Mouse (Mus musculus): ENCODE measurements at regions not wholly inside any gene's neighbourhood (a gene's known extent, or its start where the extent isn't known, plus 50 kb on each side); places are given as distances from the start of the nearest gene placed in this dataset.

DNA sequence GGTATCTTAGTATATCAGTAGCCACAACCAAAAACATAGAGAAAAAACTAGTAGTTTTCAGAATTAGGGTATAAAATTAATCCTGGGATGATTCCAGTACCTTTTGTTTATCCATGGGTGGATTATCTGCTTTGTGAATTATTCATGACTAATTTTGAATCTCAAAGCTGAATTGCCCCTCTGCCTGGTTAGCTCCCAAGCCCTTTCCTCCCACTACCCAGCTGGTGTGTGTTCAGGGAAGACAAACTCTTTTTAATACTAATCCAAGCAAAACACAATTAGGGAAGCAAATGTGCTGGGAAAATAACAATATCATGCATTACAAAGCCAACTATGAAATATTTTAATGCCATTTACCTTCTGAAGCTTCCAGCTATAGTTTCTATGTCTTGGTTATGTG is 347.4 kb downstream of the Gm43517 start:
- no peak for DNase-seq (ENCODE audit: low spot score)

DNA sequence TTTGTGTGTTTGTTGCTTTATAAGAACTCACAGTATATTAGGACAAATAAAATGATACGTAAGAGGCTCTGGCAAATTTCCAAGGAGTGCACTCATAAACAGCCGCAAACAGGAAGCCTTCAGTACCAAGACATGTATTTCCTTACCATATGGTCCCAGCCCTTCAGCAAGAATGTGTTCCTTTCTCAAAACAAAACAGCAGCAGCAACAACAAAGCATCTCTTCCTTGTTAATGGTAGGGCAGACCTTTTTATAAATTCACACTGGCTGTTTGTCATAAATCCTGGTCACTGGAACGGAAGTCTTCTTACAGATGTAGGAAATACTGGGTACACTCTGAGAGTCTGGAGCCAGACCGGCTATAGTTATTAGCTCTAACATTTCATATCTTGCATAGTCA is 352.1 kb downstream of the Gm43517 start:
- DNase-seq (ENCODE audit: low spot score) = no peak

- DNase-seq (ENCODE audit: low spot score) = no peak
Measured at GRCm38 (mm10) chr12:49739960-49740740, 355.2 kb downstream of the Gm43517 start.

- no peak for DNase-seq (ENCODE audit: low spot score)
Measured at GRCm38 (mm10) chr12:49743402-49743801, 358.4 kb downstream of the Gm43517 start.

DNA sequence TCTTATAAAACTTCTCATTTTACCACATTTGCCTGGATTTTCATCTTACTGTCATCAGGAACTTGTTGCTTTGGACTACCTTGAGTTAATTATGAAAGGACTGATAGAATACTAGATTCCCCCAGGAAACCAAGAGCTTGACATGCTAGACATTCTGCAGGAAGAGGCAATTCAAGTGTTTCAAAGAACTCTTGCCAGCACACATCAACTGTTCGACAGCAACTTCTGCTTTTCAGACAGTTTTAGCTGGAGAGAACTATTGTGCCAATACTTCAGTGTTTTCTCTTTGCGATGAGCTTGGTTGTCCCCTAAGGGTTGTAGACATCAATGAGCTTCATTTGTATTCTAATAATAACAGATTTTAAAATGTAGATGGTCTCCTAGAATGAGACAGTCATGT is 362.1 kb downstream of the Gm43517 start:
- no peak for DNase-seq (ENCODE audit: low spot score)

GRCm38 (mm10) chr12:49758391-49758790 is 373.4 kb downstream of the Gm43517 start:
- peak; percentile 2 for DNase-seq (ENCODE audit: low spot score)

DNA sequence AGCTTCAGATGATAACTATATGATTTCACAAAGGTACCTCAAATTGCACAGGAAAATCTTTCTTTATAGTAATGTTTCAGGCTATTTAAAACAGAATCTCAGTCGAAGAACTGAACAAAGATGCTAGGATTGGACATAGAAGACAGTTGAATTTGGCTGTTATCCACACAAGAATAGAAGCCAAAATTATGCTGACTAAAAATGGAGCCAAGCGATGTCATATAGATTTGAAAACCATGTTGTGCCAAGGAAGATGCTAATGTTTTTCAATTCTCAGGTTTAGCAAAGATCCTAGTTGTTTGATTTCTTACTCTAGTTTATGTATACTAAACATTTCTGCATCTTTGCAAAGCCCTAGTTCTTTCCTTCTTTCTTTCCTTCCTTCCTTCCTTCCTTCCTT is 379.6 kb downstream of the Gm43517 start:
- DNase-seq (ENCODE audit: low spot score) = no peak

DNA sequence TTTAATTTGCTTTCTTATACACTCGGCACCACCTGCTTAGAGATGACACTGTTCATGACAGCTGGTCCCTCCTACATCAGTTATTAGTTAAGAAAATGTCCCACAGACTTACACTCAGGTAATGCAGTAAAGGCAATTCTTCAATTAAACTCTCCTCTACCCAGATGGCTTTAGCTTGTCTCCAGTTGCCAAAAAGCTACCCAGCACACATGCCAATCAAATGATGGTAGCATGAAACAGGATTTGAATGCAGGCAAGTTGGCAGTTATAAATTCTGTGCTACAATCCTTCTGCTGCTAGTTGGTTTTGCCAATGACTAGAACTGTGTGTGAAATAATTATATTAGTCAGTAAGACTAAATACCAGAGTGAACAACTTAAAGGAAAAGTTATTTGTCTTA is 423.4 kb downstream of the Gm43517 start:
- DNase-seq (ENCODE audit: low spot score) = no peak

GRCm38 (mm10) chr12:49814653-49815052 is 429.7 kb downstream of the Gm43517 start:
- no peak for DNase-seq (ENCODE audit: low spot score)

DNA sequence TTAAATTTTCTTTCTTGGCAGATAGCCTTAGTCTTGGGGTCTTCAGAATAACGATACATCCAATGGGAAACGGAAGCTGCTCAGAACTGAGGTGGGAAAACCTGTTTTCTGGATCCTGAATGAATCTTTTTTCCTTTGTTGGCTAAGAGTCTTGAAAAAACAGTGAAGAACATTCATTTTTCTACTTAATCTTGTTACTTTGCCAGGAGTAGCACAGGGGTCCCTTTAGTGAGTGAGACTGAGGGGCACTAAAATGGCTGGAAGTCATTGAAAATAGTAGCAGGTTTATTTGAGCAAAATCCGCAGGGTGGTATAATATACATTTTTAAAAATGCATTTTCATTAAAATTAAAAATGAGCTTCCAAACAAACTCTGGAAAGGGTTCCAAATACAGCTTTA is 442.8 kb downstream of the Gm43517 start:
- no peak for DNase-seq (ENCODE audit: low spot score)

GRCm38 (mm10) chr12:49828553-49828952 is 443.6 kb downstream of the Gm43517 start:
- no peak for DNase-seq (ENCODE audit: low spot score)

DNA sequence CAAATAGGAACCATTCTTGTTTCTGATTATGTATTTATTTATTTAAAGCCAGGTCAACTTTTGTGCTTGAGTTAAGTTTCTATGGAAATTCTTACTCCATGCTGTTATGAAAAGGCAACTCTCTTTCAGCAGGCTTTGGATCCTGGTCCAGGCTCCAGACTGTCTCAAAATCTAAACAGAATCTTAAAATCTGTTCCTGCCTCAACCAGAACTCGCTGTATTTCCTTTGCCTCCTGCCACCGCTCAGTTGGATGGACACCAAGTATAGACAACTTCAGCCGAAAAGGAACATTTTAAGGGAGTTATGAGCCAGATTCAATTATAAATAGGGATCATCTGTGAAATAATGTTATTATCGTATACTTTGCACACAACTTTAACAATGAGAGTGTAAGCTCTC is 445.7 kb downstream of the Gm43517 start:
- DNase-seq (ENCODE audit: low spot score) = no peak

DNA sequence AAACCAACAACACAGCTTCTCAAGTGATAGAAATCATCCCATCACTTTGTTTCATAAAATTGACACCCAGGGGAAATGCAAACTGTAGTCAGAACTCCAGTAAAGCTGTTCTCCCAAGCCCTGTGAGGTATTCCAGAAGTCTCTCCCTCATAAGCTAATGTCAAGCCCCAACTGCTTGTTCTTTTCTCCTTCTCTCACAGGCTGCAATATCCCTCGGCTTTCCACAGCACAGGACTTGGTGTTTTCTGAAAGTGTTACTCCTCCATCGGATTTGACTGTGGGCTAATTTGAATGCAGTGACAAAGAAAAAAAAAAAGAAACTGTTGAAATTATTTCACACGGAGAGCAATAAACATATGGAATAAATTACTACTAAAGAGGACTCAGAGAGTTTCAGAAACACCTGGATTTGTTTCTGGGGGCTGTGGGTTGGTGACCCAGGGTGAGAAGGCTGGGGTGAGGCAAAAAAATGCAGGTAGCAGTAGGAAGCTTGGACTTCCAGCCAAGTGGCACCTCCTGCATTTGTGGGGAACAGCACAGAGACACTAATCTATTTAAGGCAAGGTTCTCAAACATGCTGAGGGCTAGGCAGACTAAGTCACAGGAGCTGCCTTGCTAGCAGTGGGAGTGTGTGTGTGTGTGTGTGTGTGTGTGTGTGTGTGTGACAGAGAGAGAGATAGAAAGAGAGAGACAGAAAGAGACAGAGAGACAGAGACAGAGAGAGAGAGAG is 447.3 kb downstream of the Gm43517 start:
- no peak for DNase-seq (ENCODE audit: low spot score)

DNA sequence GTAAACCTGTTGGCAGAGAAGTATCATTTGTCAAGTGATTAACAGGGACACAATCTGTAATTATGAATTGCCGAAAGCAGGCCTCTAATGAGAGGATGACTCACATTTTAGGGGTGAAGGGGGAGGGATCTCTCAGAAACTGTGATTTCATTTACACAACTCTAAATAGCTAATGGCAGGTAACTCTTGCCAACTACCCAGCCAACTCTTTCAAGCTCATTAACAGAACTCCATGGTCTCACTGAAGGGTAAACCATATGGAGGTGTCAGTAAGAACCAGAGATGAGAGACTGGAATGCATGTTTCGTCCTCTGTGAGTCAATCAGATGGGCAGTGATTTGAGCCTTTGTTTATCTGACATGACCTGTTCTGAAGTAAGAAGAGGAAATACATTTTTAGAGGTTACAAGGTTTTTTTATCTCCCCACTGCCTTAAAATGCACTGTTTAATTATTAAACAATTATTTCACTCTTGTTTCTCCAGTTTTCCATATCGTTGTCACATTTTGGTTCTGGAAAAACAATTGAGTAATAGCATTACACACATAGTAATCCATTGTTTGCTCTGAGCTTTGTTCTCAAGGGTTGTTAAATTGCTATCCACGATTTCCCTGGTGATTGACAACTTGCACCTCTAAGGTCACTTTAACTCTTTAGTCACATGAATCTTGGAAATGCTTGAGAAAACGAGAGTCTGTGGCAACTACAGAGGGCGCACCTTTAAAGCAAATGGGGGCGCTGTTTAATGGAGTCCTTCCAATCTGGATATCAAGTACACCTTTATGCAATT is 451.5 kb downstream of the Gm43517 start:
- DNase-seq (ENCODE audit: low spot score) = no peak

DNA sequence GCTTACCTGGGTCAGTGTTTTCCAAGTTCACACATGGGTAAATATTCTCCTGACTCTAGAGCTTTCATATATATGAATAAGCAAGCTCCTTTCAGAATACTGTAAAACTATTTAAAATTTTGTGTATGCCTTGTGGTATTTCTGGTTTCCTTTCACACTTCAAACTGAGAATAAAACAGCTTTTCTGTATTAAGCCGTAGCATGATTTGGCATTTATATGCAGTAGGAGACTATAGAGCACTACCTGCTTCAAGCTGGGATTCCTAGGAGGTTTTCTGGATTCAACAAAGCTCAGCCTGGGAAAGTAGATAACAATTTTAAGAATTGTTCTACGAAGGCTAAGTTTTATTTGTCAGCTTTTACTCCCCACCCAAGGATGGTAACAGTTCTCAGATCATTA is 500.5 kb downstream of the Gm43517 start:
- no peak for DNase-seq (ENCODE audit: low spot score)

GRCm38 (mm10) chr12:49887246-49887645 is 502.3 kb downstream of the Gm43517 start:
- peak; percentile 15 for DNase-seq (ENCODE audit: low spot score)

DNA sequence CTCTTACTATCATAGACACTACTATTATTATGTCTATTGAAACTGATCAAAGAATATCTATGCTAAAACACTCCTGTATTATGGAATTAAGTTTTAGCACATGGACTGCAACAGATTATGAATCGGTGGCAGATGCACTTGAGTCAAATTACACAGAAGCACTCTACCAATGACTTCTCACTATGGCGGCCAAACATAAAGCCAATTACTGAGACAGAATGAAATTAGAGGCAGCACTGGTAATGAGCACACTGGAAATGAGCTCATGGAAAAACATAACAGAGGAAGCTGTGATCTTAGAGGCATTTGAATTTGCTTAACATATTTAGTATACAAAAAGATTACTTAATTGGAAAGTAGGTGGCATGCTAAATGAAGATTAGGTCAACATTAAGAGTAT is 512.8 kb downstream of the Gm43517 start:
- DNase-seq (ENCODE audit: low spot score) = no peak

GRCm38 (mm10) chr12:49915691-49916090 is 530.7 kb downstream of the Gm43517 start:
- no peak for DNase-seq (ENCODE audit: low spot score)

- peak; percentile 2 for DNase-seq (ENCODE audit: low spot score)
Measured at GRCm38 (mm10) chr12:49921608-49922007, 536.6 kb downstream of the Gm43517 start.

DNA sequence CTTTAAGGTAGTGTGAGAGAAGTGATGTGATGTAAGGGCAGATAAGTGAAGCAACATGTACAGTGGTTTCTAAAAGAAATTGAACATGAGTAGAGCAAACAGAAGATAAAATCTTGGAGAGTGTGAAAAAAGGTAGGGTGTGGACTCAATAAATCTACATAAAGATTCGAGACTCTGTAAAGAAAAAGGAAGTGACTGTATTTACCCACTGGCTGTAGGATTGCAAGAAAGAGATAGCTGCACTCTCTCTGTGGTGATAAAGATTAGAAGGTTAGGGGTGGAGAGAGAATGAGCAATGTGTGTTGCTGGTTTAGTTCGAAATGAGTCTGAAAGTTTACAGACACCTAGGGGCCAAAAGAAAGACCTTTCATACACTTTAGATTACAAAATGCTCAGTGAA is 555.8 kb downstream of the Gm43517 start:
- DNase-seq (ENCODE audit: low spot score) = no peak

GRCm38 (mm10) chr12:49944911-49945627 is 560.1 kb downstream of the Gm43517 start:
- no peak for DNase-seq (ENCODE audit: low spot score)

- no peak for DNase-seq (ENCODE audit: low spot score)
Measured at GRCm38 (mm10) chr12:49945628-49946220, 560.8 kb downstream of the Gm43517 start.
